Mouse (Mus musculus): Measurements from ENCODE around the gene Gng2. TPM values are rescaled to one million over a fixed set of nuclear protein-coding genes. Genes with fewer than 3 reads are reported as not detected.

The Gng2 gene
- total RNA-seq, 2 experiments from 2014 or later, result 521 to 543 TPM

- intact Hi-C loops (cut with DNase I), result no loop called here
- no peak for DNase-seq (ENCODE audit: extremely low spot score in 1 of 2, low spot score in 2 of 2)
These were observed 22.4 kb downstream of the Gng2 start for GRCm38 (mm10) chr14:19955077-19955476.

GRCm38 (mm10) chr14:19950812-19951211 is 26.6 kb downstream of the Gng2 start:
- intact Hi-C loops (cut with DNase I), result no loop called here
- no peak for DNase-seq (ENCODE audit: extremely low spot score in 1 of 2, low spot score in 2 of 2)

- DNase-seq (ENCODE audit: extremely low spot score in 1 of 2, low spot score in 2 of 2), result no peak
- intact Hi-C loops (cut with DNase I), result no loop called here
These were observed 28.0 kb downstream of the Gng2 start for GRCm38 (mm10) chr14:19949475-19949874.

- intact Hi-C loops (cut with DNase I), result no loop called here
- DNase-seq (ENCODE audit: extremely low spot score in 1 of 2, low spot score in 2 of 2), result no peak
These were observed 31.2 kb downstream of the Gng2 start for GRCm38 (mm10) chr14:19946221-19946620.

- intact Hi-C loops (cut with DNase I), result no loop called here
- DNase-seq (ENCODE audit: extremely low spot score in 1 of 2, low spot score in 2 of 2), result no peak
These were observed 34.7 kb downstream of the Gng2 start for GRCm38 (mm10) chr14:19942732-19943131.

- intact Hi-C loops (cut with DNase I), result no loop called here
These were observed 35.1 kb downstream of the Gng2 start for GRCm38 (mm10) chr14:19942329-19942728.

GRCm38 (mm10) chr14:19940066-19940465 is 37.4 kb downstream of the Gng2 start:
- intact Hi-C loops (cut with DNase I), result no loop called here
- DNase-seq (ENCODE audit: extremely low spot score in 1 of 2, low spot score in 2 of 2), result no peak

More at GRCm38 (mm10) chr14:19942329-19942728, 35.1 kb downstream of the Gng2 start:
- DNase-seq (ENCODE audit: extremely low spot score in 1 of 2, low spot score in 2 of 2), result no peak

- no peak for DNase-seq (ENCODE audit: extremely low spot score in 1 of 2, low spot score in 2 of 2)
- intact Hi-C loops (cut with DNase I), result no loop called here
These were observed 38.9 kb downstream of the Gng2 start for GRCm38 (mm10) chr14:19938545-19938944.

- no peak for DNase-seq (ENCODE audit: extremely low spot score in 1 of 2, low spot score in 2 of 2)
- intact Hi-C loops (cut with DNase I), result no loop called here
These were observed 42.3 kb downstream of the Gng2 start for GRCm38 (mm10) chr14:19935084-19935483.

GRCm38 (mm10) chr14:19933314-19933713 is 44.1 kb downstream of the Gng2 start:
- intact Hi-C loops (cut with DNase I), result no loop called here
- DNase-seq (ENCODE audit: extremely low spot score in 1 of 2, low spot score in 2 of 2), result no peak

- DNase-seq (ENCODE audit: extremely low spot score in 1 of 2, low spot score in 2 of 2), result no peak
- intact Hi-C loops (cut with DNase I), result no loop called here
These were observed 49.5 kb downstream of the Gng2 start for GRCm38 (mm10) chr14:19927879-19928278.

- intact Hi-C loops (cut with DNase I), result no loop called here
- no peak for DNase-seq (ENCODE audit: extremely low spot score in 1 of 2, low spot score in 2 of 2)
These were observed 50.3 kb downstream of the Gng2 start for GRCm38 (mm10) chr14:19927156-19927555.

GRCm38 (mm10) chr14:19926312-19926711 is 51.1 kb downstream of the Gng2 start:
- intact Hi-C loops (cut with DNase I), result no loop called here
- no peak for DNase-seq (ENCODE audit: extremely low spot score in 1 of 2, low spot score in 2 of 2)

- DNase-seq (ENCODE audit: extremely low spot score in 1 of 2, low spot score in 2 of 2), result no peak
- intact Hi-C loops (cut with DNase I), result no loop called here
These were observed 52.3 kb downstream of the Gng2 start for GRCm38 (mm10) chr14:19925157-19925556.

- intact Hi-C loops (cut with DNase I), result no loop called here
These were observed 53.3 kb downstream of the Gng2 start for GRCm38 (mm10) chr14:19924086-19924485.

GRCm38 (mm10) chr14:19920254-19920691 is 57.2 kb downstream of the Gng2 start:
- DNase-seq (ENCODE audit: extremely low spot score in 1 of 2, low spot score in 2 of 2), result peak in 1 of 2 experiments; percentile 37

More at GRCm38 (mm10) chr14:19924086-19924485, 53.3 kb downstream of the Gng2 start:
- DNase-seq (ENCODE audit: extremely low spot score in 1 of 2, low spot score in 2 of 2), result no peak

GRCm38 (mm10) chr14:19919789-19920188 is 57.6 kb downstream of the Gng2 start:
- DNase-seq (ENCODE audit: extremely low spot score in 1 of 2, low spot score in 2 of 2), result peak in 1 of 2 experiments; percentile 14
- intact Hi-C loops (cut with DNase I), result no loop called here

More at GRCm38 (mm10) chr14:19920254-19920691, 57.2 kb downstream of the Gng2 start:
- intact Hi-C loops (cut with DNase I), result no loop called here

GRCm38 (mm10) chr14:19917534-19917933 is 59.9 kb downstream of the Gng2 start:
- DNase-seq (ENCODE audit: extremely low spot score in 1 of 2, low spot score in 2 of 2), result no peak
- intact Hi-C loops (cut with DNase I), result no loop called here

GRCm38 (mm10) chr14:19916315-19916714 is 61.1 kb downstream of the Gng2 start:
- no peak for DNase-seq (ENCODE audit: extremely low spot score in 1 of 2, low spot score in 2 of 2)
- intact Hi-C loops (cut with DNase I), result no loop called here

GRCm38 (mm10) chr14:19912891-19913290 is 64.5 kb downstream of the Gng2 start:
- DNase-seq (ENCODE audit: extremely low spot score in 1 of 2, low spot score in 2 of 2), result no peak
- intact Hi-C loops (cut with DNase I), result no loop called here

- intact Hi-C loops (cut with DNase I), result no loop called here
- peak; percentile 73 to 85 for DNase-seq (ENCODE audit: extremely low spot score in 1 of 2, low spot score in 2 of 2)
These were observed 71.8 kb downstream of the Gng2 start for GRCm38 (mm10) chr14:19905615-19906014.

Measured in left cerebral cortex, postnatal 10 days (tissue).